Mouse (Mus musculus): ENCODE data around the gene Hs2st1.

Gene Hs2st1

GRCm38 (mm10) chr3:144553942-144554341 is 16.0 kb downstream of the Hs2st1 start:
- DNase-seq (ENCODE audit: low spot score in 2 of 2): no peak

- DNase-seq (ENCODE audit: low spot score in 2 of 2): no peak
Observed at GRCm38 (mm10) chr3:144551416-144551815, 18.6 kb downstream of the Hs2st1 start.

GRCm38 (mm10) chr3:144550659-144551058 is 19.3 kb downstream of the Hs2st1 start:
- no peak for DNase-seq (ENCODE audit: low spot score in 2 of 2)

GRCm38 (mm10) chr3:144550036-144550435 is 19.9 kb downstream of the Hs2st1 start:
- no peak for DNase-seq (ENCODE audit: low spot score in 2 of 2)

GRCm38 (mm10) chr3:144548186-144548845 is 21.7 kb downstream of the Hs2st1 start:
- DNase-seq (ENCODE audit: low spot score in 2 of 2): no peak

- DNase-seq (ENCODE audit: low spot score in 2 of 2): no peak
Observed at GRCm38 (mm10) chr3:144546490-144546889, 23.5 kb downstream of the Hs2st1 start.

DNA sequence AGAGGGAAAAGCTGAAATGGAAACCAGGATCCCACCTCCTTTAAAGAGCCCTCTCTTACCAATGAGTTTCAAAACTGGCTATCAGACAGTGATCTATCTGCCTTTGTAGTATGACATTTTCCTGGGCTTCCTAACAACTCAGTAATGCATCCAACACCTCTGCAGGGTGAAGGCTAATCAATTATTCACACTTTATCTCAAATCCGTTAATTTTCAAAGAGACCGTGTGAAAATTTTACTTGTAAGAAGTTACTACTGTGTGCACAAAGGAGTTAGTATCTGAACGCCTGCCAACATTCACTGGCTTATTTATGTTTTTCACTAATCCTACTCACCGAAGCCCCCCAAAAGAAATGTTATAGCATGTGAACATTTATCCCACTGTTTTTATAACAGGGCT is 24.1 kb downstream of the Hs2st1 start:
- DNase-seq (ENCODE audit: low spot score in 2 of 2): no peak

GRCm38 (mm10) chr3:144545152-144545551 is 24.8 kb downstream of the Hs2st1 start:
- DNase-seq (ENCODE audit: low spot score in 2 of 2): no peak

GRCm38 (mm10) chr3:144541906-144542438 is 28.0 kb downstream of the Hs2st1 start:
- no peak for DNase-seq (ENCODE audit: low spot score in 2 of 2)

DNA sequence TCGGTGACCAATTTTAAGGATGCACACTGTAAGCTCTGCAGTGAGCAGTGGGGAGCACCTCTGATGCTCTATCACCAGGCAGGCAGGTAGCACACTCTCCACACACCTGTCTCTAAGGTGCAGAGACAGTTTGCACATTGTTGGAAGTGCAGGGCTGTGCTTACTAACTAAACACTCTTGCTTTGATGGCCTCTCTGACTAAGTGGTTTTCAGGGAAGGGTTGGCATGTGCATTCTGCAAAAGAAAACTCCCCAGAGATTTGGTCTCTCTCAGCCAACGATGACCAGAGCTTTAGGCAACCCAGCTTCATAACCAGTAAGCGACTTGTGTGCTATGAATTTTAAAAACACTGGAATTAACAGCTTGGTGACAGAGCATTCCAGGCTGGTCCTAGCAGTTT is 29.2 kb downstream of the Hs2st1 start:
- DNase-seq (ENCODE audit: low spot score in 2 of 2): no peak

- no peak for DNase-seq (ENCODE audit: low spot score in 2 of 2)
Observed at GRCm38 (mm10) chr3:144539051-144539450, 30.9 kb downstream of the Hs2st1 start.

DNA sequence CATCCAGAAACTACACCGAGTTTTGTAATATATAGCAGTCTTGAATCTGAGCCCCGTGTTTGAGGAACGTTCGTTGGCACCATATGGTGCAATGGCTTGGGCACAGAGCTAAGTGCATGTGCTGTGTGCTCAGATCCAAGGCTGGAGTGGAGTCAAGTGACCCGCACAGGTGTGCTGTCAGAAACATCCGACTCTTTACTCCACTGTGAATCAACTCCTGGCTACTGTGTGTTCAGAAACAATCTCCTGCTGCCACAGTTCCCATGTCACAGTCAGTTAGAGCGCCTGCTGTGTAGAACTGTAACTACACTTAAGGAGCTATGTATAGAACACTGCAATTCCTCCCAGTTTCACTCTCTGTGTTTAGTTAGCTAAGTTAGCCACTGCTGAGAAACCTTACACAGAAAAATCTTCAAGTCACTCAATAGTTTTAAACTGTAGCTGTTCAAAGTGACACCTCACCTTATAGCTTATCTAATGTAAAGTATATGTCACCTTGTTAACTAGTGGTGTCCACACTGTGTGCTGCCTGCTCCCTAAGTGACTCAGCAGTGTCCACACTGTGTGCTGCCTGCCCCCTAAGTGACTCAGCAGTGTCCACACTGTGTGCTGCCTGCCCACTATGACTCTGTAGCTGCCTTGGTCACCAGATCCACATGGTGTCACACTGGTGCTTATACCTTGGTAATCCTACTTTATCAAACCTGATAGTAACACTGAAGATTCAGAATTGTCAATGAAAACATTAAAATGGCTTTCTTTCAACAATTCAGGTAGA is 32.7 kb downstream of the Hs2st1 start:
- no peak for DNase-seq (ENCODE audit: low spot score in 2 of 2)

DNA sequence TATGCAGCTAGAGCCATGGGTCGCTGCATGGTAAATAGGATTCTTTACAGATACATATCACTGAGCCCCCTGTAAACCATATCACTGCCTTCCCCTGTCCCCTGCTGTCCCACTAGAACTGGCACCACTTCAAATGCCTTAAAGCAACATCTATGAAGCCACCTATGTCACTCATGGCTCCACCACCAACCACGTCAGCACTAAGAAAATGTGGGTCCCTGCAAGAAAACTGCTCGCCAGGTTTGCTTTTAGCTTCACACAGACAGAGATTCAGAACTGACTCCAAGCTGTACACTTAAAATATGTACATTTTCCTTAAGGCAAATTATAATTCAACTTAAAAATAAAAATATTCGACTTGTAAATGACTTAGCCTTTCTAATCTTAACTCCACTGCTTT is 34.9 kb downstream of the Hs2st1 start:
- DNase-seq (ENCODE audit: low spot score in 2 of 2): no peak

- no peak for DNase-seq (ENCODE audit: low spot score in 2 of 2)
Observed at GRCm38 (mm10) chr3:144531023-144531422, 39.0 kb downstream of the Hs2st1 start.

GRCm38 (mm10) chr3:144527918-144528317 is 42.1 kb downstream of the Hs2st1 start:
- DNase-seq (ENCODE audit: low spot score in 2 of 2): no peak

DNA sequence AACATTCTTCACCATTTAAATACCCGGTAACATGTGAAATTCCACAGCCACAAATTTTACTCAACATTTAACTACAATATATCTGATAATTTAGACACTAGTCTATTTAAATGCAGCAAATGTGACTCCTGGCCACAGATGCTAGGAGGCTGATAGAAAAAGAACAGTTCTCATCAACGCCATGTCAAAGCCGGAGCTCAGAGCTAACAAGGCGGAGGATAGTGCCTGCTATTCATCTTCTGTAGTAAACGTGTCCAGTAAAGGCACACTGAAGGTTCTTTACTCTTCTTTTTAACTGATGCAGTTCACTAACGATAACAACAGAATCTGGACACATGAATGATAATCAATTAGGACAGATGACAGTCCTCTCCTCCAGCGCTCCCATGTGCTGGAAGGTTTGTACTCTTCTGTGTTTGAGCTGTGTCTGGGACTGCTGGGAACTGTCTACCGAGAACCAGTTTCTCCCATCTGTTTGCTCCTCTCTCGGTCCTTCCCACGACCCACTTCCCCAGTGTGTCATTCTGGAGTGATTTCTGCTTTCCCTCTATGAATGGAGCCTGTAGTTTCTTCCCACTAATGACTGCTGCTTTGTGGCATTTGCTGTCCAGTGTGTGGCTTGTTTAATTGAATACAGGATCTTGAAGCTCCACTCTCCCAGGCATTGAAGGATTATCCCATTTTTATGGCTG is 50.3 kb downstream of the Hs2st1 start:
- no peak for DNase-seq (ENCODE audit: low spot score in 2 of 2)

DNA sequence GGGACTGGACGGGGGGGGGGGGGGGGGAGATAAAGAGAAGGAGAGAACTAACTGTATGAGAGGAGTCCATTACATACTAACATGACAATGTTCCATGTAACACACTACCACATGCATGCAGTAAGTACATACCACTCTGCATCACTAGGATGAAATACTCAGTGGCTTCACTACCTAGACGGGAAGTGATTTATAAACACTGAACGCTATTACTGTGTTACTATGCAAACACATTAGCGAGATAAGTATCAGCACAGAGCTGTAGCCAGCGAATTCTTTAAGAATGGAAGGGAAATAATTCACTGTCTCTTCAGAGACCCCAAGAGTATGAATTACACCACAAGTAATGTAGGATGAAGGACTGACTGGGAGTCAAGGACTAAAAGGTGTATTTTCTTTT is 51.1 kb downstream of the Hs2st1 start:
- no peak for DNase-seq (ENCODE audit: low spot score in 2 of 2)

DNA sequence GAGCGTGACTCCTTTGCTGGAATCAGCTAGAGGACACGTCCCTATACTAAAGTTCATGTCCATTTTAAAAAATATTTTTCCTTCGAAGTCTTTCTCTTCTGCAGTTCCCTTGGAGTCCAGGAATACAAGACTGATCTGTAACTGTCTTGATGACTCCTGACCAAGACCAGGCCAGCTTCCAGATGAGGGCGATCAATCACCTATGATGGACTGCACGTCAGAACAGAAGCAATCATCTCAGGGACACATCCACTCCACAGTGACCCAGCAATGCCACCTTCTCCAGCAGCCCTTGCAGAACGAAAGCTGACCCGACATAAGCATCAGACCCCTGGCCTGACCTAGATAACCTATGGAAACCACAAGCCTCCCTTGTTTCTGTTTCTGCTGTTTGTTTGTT is 54.7 kb downstream of the Hs2st1 start:
- DNase-seq (ENCODE audit: low spot score in 2 of 2): no peak

DNA sequence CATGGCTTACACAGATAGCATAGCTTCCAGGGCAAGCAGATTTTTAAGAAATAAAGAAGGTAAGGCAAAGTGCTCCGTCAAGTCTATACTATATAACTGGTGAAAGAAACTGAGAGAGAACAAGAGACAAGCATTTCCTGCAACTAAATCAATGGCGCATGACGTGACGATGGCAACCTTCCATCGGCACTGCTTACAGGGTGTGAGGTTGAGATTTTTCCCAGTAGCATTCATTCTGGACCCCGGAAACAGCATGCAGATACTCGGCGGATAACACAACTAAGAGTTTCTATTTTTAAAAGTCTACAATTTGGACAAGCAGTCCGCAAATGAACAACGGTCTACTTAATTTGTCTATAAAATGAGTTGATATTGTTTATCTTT is 55.9 kb downstream of the Hs2st1 start:
- no peak for DNase-seq (ENCODE audit: low spot score in 2 of 2)

- no peak for DNase-seq (ENCODE audit: low spot score in 2 of 2)
Observed at GRCm38 (mm10) chr3:144513169-144514121, 56.5 kb downstream of the Hs2st1 start.

GRCm38 (mm10) chr3:144510724-144511123 is 59.3 kb downstream of the Hs2st1 start:
- DNase-seq (ENCODE audit: low spot score in 2 of 2): no peak
